Mouse (Mus musculus) left cerebral cortex, adult 6 months (tissue): ENCODE results near the gene Gcn1l1. TPM values are rescaled to one million over a fixed set of nuclear protein-coding genes. Genes with fewer than 3 reads are reported as not detected.

Experiments
- long read RNA-seq, 2 experiments: library from polyadenylated mRNA; unstranded; transcript quantifications; one replicate each; pipeline ENCODE4 v2.0.0; 2019 to 2020
- polyA plus RNA-seq: library from polyadenylated mRNA; unstranded; fragments of <200 nt; fragmentation: Nextera tagmentation; gene quantifications from 2 replicates; pipeline ENCODE4 v1.2.3, GENCODE M21; 2021

Gene Gcn1l1
- polyA plus RNA-seq, result 15.5 and 19.1 TPM in 2 replicates
- long read RNA-seq, experiment 1, full-length matches to known transcripts, result 4 of 46 reads
- long read RNA-seq, experiment 1, partial matches to known transcripts, result 37 of 46 reads
- long read RNA-seq, experiment 1, other reads (novel, unspliced or antisense), result 5 of 46 reads
- long read RNA-seq, experiment 2, partial matches to known transcripts, result 35 of 38 reads
- long read RNA-seq, experiment 2, other reads (novel, unspliced or antisense), result 3 of 38 reads

DNA sequence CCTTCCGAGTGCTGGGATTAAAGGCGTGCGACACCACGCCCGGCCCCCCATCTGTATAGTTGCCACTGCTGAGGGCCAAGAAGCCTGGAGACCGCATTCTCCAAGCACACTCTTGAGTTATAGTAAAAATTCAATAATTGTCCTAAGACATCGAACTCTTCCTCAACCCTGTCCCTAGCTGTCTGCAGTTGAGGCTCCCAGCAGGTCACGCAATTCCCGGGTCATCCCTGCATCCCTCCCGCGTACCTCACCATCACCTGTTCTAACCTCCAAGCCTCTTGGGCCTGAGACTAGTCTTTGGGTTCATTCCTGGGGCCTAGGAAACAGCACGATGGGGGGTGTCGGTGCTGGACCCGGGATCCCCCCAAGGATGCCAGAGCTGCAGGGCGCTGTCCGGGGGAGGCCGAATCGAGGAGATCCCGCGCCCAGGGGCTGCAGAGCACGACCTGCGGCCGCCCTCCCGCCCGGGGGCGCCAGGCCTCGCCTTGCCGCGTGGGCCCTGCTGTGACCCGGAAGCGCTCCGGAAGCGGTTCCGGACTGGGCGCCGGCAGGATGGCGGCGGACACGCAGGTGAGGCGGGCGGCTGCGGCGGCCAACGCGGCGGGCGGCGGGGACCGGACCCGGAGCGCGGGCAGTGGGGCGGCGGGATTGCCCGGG, at the start of gene Gcn1l1:
Gcn1l1 (plus strand) TSS at position 518 of the 657 bp plus-strand sequence.

DNA sequence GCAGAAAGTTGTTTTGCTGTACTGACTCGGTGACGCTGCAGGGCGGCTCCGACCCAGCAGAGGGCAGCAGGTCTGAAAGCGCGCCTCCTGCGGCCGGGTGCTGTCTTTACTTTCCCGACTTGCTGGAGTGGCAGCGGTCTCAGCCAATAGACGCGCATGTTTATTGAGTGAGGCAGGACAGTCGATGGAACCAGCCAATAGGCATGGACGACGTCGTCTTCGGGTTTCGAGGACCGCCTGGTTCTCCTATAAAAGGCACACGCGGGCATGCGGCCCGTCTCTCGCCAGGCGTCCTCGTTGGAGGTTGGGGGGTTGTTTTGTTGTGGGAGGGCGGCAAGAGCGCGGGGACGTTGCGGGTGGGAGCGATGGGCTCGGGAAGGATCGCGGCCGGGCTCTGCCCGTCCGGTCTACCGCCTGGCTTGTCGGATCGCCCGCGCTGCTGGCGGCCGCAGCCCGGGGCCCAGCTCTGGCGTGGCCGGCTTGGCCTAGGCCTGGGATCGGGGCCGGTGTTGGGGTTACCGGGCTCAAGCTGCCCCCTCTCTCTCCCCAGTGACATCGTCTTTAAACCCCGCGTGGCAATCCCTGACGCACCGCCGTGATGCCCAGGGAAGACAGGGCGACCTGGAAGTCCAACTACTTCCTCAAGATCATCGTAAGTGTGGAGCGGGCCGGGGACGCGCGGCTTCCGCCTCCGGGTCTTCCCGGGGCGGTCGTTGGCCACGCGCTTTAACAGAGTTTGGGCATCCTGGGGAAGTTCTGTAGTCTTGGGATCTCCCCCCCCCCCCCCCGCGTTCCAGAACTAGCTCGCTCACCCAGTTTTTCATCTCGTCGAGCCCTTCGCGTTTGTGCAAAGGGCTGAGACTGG, 5.6 kb upstream of the Gcn1l1 start, which contains the start of gene Rplp0:
Rplp0 (plus strand) TSS at position 231 of the 865 bp plus-strand sequence.

DNA sequence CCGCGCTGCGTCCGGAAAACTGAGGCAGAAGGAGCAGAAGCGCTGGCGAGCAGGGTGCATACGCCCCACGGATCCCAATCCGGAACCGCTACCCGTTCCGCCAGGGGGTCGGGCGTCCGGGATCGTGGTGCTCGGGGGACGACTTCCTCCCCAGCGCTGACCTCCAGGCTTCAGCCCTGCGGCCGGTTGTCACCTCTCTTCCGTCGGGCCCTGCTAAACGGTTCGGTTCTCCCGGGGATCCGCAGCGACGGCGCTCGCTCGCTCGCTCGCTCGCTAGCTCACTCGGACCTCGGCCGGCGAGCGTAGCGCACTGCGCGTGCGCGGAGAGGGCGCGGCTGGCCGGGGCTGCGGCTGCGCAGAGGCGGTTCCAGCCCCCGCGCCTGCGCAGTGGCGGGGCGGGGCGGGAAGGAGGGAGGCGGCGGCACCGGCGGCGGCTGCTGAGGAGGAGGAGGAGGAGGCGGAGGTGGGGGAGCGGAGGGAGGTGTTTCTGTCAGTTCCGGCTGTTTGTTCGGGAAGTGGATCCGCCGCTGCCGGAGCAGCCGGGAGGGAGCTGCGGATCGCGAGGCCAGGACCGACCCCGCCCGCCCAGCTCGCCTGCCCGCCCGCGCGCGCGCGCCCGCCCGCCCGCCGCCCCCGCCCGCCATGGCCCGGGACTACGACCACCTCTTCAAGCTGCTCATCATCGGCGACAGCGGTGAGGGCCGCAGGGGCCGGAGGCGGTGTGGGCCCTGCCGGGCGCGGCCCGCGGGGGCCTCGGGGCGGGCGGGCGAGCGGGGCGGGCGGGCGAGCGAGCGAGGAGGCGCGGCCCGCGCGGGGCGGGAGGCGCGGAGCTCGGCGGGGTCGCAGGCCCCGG, 66.7 kb downstream of the Gcn1l1 start, which contains the start of gene Rab35:
Rab35 (plus strand) TSS at position 404 of the 853 bp plus-strand sequence.

Other genes with a start within 250 kb of the Gcn1l1 start
- 32.5 and 32.9 TPM in 2 replicates for gene Srsf9, start 238.1 kb upstream of the Gcn1l1 start, polyA plus RNA-seq
- 18.1 and 25.7 TPM in 2 replicates for gene Gatc, start 224.1 kb upstream of the Gcn1l1 start, polyA plus RNA-seq
- gene Triap1, start 224.0 kb upstream of the Gcn1l1 start, polyA plus RNA-seq, result 44.5 and 49.4 TPM in 2 replicates
- gene Cox6a1, start 216.3 kb upstream of the Gcn1l1 start, polyA plus RNA-seq, result 2,696 and 2,945 TPM in 2 replicates
- 4.7 and 17.8 TPM in 2 replicates for gene Msi1, start 135.7 kb upstream of the Gcn1l1 start, polyA plus RNA-seq
- not detected in 2 replicates for gene Pla2g1b, start 99.0 kb upstream of the Gcn1l1 start, polyA plus RNA-seq
- 6.8 and 8.8 TPM in 2 replicates for gene Sirt4, start 80.5 kb upstream of the Gcn1l1 start, polyA plus RNA-seq
- gene Pxn, start 58.6 kb upstream of the Gcn1l1 start, polyA plus RNA-seq, result 3.8 and 8.2 TPM in 2 replicates
- 640 and 793 TPM in 2 replicates for gene Rplp0, start 5.8 kb upstream of the Gcn1l1 start, polyA plus RNA-seq
- 7.6 and 10.2 TPM in 2 replicates for gene Rab35, start 66.7 kb downstream of the Gcn1l1 start, polyA plus RNA-seq
- 16.0 and 19.4 TPM in 2 replicates for gene Bicdl1, start 166.4 kb downstream of the Gcn1l1 start, polyA plus RNA-seq